In genomic region chr17:22049403-22049802, GRCm38 (mm10) we compare ENCODE assay signal across 15 mouse cellular contexts.
"Had no signal": no experiment of that assay in that cellular context is flagged by ENCODE, and none has a peak within 500 bp of the region (broad histone marks: within the 10 kb centered on the region; RNA-seq: fewer than 3 reads in every experiment).

No protein-coding gene starts in this region.

- H3K4me3 ChIP-seq: neural tube, embryonic 12.5 days; neural tube, embryonic 13.5 days; neural tube, embryonic 15.5 days had no signal

- H3K27me3 ChIP-seq: neural tube, embryonic 12.5 days; neural tube, embryonic 13.5 days; neural tube, embryonic 15.5 days had no signal

- H3K4me1 ChIP-seq: neural tube, embryonic 12.5 days; neural tube, embryonic 13.5 days; neural tube, embryonic 15.5 days had no signal

- H3K9ac ChIP-seq: neural tube, embryonic 12.5 days; neural tube, embryonic 13.5 days; neural tube, embryonic 15.5 days had no signal

- H3K4me2 ChIP-seq: neural tube, embryonic 12.5 days; neural tube, embryonic 13.5 days; neural tube, embryonic 15.5 days had no signal

- DNase-seq: retina, postnatal 1 day; right cerebral cortex, adult 18-20 months; right cerebral cortex, postnatal 14 days; right cerebral cortex, postnatal 25 days; right cerebral cortex, postnatal 4 days; spleen, adult 18-20 months; thymus, adult 18-20 months; thymus, adult 2 months; thymus, postnatal 14 days; thymus, postnatal 25 days; thymus, postnatal 36 days; thymus, postnatal 4 days had no signal

- H3K36me3 ChIP-seq: neural tube, embryonic 12.5 days; neural tube, embryonic 13.5 days; neural tube, embryonic 15.5 days had no signal

- H3K27ac ChIP-seq: neural tube, embryonic 12.5 days; neural tube, embryonic 13.5 days; neural tube, embryonic 15.5 days had no signal
